Mouse (Mus musculus) myocyte (in vitro differentiated cells): ENCODE measurements around the gene Gramd1b. TPM values are rescaled to one million over a fixed set of nuclear protein-coding genes. Genes with fewer than 3 reads are reported as not detected.

Source experiments
- H3K27me3 ChIP-seq: one replicate; pipeline ENCODE4 v1.6.1; 2011; ENCODE audit not compliant: control insufficient read depth, insufficient read depth, insufficient read length
- H3K36me3 ChIP-seq: one replicate; pipeline ENCODE4 v1.6.1; 2011; ENCODE audit not compliant: control insufficient read depth, insufficient read depth
- H3K4me2 ChIP-seq: one replicate; pipeline ENCODE4 v1.6.1; 2011; ENCODE audit warnings: low read depth, control low read depth
- H3K4me3 ChIP-seq: one replicate; pipeline ENCODE4 v1.5.1; 2011; ENCODE audit warnings: mild to moderate bottlenecking, control low read depth, moderate library complexity
- H3K79me2 ChIP-seq: one replicate; pipeline ENCODE4 v1.6.1; 2011; ENCODE audit not compliant: control insufficient read depth, insufficient read depth
- H3ac ChIP-seq: one replicate; pipeline ENCODE4 v1.6.1; 2011; ENCODE audit not compliant: control insufficient read depth, insufficient read length
- CEBPB ChIP-seq: IDR thresholded peaks from 2 replicates; pipeline ENCODE4 v1.6.1; 2011; ENCODE audit warnings: mild to moderate bottlenecking, moderate library complexity; ENCODE audit not compliant: poor library complexity, insufficient read depth, severe bottlenecking
- E2F4 ChIP-seq: IDR thresholded peaks from one replicate; pipeline ENCODE4 v1.6.1; 2011; ENCODE audit warnings: mild to moderate bottlenecking, control low read depth, moderate library complexity; ENCODE audit not compliant: insufficient read depth
- MAX ChIP-seq: IDR thresholded peaks from one replicate; pipeline ENCODE4 v1.6.1; 2011; ENCODE audit warnings: low read depth, mild to moderate bottlenecking, control low read depth
- MYOD1 ChIP-seq, 3 experiments: IDR thresholded peaks; one replicate each; pipeline ENCODE4 v1.6.1; 2011; ENCODE audit warnings: control low read depth in 2 of 3, low read depth in 2 of 3, mild to moderate bottlenecking in 2 of 3, moderate library complexity in 1 of 3; ENCODE audit not compliant: insufficient read length in 2 of 3, control insufficient read depth in 1 of 3
- MYOG ChIP-seq, 3 experiments: IDR thresholded peaks; one replicate each; pipeline ENCODE4 v1.6.1; 2011; ENCODE audit warnings: control low read depth in 2 of 3, low read depth in 2 of 3, mild to moderate bottlenecking in 2 of 3; ENCODE audit not compliant: insufficient read length in 2 of 3, control insufficient read depth in 1 of 3, insufficient read depth in 1 of 3
- POLR2A ChIP-seq: IDR thresholded peaks from one replicate; pipeline ENCODE4 v1.6.1; 2011; ENCODE audit warnings: low read depth, mild to moderate bottlenecking, control low read depth, moderate library complexity; ENCODE audit not compliant: insufficient read length
- POLR2AphosphoS2 ChIP-seq: IDR thresholded peaks from one replicate; pipeline ENCODE4 v1.6.1; 2011; ENCODE audit warnings: low read depth, control low read depth; ENCODE audit not compliant: insufficient read length
- REST ChIP-seq: IDR thresholded peaks from one replicate; pipeline ENCODE4 v1.6.1; 2011; ENCODE audit warnings: mild to moderate bottlenecking, control low read depth, moderate library complexity; ENCODE audit not compliant: insufficient read depth, insufficient read length
- SRF ChIP-seq: IDR thresholded peaks from one replicate; pipeline ENCODE4 v1.6.1; 2011; ENCODE audit warnings: low read depth; ENCODE audit not compliant: control insufficient read depth, insufficient read length
- TCF12 ChIP-seq: IDR thresholded peaks from one replicate; pipeline ENCODE4 v1.6.1; 2011; ENCODE audit warnings: mild to moderate bottlenecking, control low read depth; ENCODE audit not compliant: poor library complexity, insufficient read depth, severe bottlenecking
- TCF3 ChIP-seq: IDR thresholded peaks from one replicate; pipeline ENCODE4 v1.6.1; 2011; ENCODE audit warnings: low read depth, control low read depth; ENCODE audit not compliant: insufficient read length
- USF1 ChIP-seq: IDR thresholded peaks from one replicate; pipeline ENCODE4 v1.6.1; 2011; ENCODE audit warnings: low read depth, mild to moderate bottlenecking, control low read depth, moderate library complexity
- polyA plus RNA-seq: library from polyadenylated mRNA; unstranded; fragments of >200 nt; fragmentation: generic; extraction: Trizol; gene quantifications from one replicate; pipeline ENCODE4 v1.2.1, GENCODE M21; 2012; ENCODE audit warnings: missing spikeins

Gene Gramd1b
- polyA plus RNA-seq, 1 experiment, result 33.9 TPM

DNA sequence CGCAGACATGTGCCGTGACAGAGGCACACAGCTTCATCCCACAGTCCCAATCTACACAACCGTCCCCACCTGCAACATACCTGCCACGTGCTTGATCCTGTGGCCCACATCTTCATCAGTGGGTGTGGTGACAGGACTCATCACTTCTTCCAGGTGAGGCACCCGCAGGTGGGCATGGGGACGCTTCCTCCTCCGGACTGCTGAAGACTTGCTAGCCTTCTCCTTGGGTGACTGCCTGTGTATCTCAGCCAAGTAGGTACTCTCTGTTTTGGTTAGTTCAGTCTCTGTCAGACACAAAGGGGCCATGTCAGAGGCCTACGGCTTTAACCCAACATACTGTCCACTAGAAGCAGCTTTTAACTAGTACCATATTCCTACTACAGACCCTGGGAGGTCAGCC, 226.9 kb downstream of the Gramd1b start:
- H3K36me3 ChIP-seq, result peaks cover 68% of the 10 kb centered on the region
- peak; percentile 66 for TF ChIP-seq POLR2AphosphoS2
- TF ChIP-seq REST, result no peak
- TF ChIP-seq MYOD1 (IDR thresholded peaks at IDR 0.05; ENCODE audit: control insufficient read depth in 1 of 3, insufficient read length in 2 of 3, low read depth in 2 of 3), result no peak
- TF ChIP-seq TCF3, result no peak
- no peak for TF ChIP-seq SRF

DNA sequence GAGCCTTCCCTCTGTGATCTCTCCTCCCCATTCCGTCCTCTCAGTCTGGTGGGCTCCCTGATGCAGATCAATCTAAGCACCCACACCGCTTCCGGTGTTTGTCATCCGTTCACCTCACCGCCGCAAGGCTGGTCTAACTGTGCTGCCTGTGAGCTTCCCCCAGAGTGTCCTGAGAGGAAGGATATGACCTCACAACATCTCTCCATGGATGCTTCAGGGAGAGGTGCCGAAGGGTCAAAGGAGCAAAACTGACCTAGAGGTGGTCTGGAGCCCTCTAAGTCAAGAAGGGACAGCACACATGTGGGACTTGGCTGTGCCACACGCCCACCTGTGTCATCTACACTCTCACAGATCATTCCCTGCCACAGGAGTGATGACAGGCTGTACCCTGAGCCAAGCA, 228.8 kb downstream of the Gramd1b start:
- TF ChIP-seq TCF12 (no peak), POLR2AphosphoS2 (no peak)
- Histone ChIP-seq H3K36me3 (peaks cover 73% of the 10 kb centered on the region), H3K27me3 (no peaks in the 10 kb centered on the region), H3ac (no peak overlapping the region), H3K4me2 (no peak overlapping the region), H3K4me3 (no peak overlapping the region), H3K79me2 (no peaks in the 10 kb centered on the region)

More for the DNA sequence above, 226.9 kb downstream of the Gramd1b start:
- Histone ChIP-seq H3K4me2 (no peak overlapping the region), H3K27me3 (no peaks in the 10 kb centered on the region), H3K4me3 (no peak overlapping the region), H3K79me2 (no peaks in the 10 kb centered on the region), H3ac (no peak overlapping the region)

DNA sequence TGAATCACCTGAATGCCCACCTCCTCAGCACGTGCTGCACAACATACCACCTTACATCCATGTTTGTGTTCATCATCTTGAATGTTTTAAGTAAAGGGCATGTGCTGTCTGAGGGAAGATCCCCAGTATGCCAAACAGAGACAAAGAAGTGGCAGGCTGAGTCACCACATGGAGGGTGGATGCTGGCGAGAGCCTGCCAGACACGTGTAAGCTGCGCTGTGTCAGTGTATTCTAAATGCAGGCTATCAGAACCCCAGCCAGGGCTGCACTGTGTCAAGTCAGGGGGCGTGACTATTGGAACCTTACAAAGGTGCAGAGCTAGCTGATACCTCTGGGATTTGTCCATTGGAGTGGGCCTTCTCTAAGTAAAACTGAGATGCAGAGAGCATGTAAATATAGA, 229.7 kb downstream of the Gramd1b start:
- Histone ChIP-seq H3K4me2 (no peak overlapping the region), H3K79me2 (no peaks in the 10 kb centered on the region), H3ac (no peak overlapping the region), H3K4me3 (no peak overlapping the region), H3K27me3 (no peaks in the 10 kb centered on the region), H3K36me3 (peaks cover 67% of the 10 kb centered on the region)
- TF ChIP-seq MYOD1 (IDR thresholded peaks at IDR 0.05; ENCODE audit: control insufficient read depth in 1 of 3, insufficient read length in 2 of 3, low read depth in 2 of 3), result no peak
- TF ChIP-seq USF1, result no peak
- TF ChIP-seq CEBPB, result no peak
- TF ChIP-seq POLR2A, result no peak
- TF ChIP-seq MAX, result no peak
- TF ChIP-seq POLR2AphosphoS2, result peak; percentile 8

DNA sequence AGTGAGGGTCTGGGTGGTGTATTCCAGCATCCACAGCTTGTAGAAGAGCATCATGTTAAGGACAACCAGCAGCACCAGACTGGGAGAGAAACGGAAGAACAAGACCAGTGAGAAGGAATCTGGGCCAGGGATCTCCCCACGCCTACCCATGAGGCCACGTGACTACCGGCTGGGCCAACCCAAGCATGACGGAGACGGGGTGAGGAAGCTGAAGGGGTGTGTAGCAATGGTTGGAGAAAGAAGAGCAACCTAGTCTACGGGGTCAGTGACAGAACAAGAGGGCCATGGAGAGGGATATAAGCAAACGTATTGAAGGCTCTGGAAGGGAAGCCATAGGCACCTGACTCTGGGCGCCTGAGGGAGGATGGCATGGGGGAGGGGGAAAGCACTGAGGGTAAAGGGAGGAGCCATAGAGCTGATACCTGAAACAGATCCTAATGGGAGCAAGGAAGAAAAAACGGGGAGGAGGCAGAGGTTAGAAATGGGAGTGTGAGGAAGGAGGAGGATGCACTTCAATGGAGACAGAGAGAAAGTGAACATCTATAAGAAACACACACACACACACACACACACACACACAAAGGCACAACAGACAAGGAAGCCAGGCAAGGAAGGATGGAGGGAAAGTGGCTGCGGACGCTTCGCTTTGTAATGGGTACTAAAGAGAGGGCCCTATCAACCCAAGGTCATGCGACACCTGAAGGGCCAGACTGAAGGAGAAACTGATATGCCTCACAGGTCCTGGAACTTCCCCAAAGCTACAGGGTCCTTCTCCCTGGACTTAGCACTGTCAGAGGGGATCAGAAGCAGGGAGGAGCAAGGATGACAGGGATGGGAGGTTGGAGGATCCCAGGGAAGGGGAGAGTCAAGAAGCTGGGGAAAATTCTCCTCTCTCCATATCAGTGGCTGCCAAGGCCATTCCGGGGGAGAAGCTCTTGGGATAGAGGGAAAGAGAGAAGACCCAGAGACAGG, 230.9 kb downstream of the Gramd1b start:
- Histone ChIP-seq H3K4me3 (no peak overlapping the region), H3K79me2 (no peaks in the 10 kb centered on the region), H3ac (no peak overlapping the region), H3K27me3 (no peaks in the 10 kb centered on the region), H3K4me2 (no peak overlapping the region), H3K36me3 (peaks cover 68% of the 10 kb centered on the region)
- TF ChIP-seq E2F4 (no peak), TCF3 (no peak), POLR2A (peak; percentile 9), REST (no peak), MAX (no peak), MYOG (IDR thresholded peaks at IDR 0.05; ENCODE audit: control insufficient read depth in 1 of 3, insufficient read depth in 1 of 3, insufficient read length in 2 of 3, low read depth in 2 of 3) (no peak), POLR2AphosphoS2 (peak; percentile 13), CEBPB (no peak), USF1 (no peak)

DNA sequence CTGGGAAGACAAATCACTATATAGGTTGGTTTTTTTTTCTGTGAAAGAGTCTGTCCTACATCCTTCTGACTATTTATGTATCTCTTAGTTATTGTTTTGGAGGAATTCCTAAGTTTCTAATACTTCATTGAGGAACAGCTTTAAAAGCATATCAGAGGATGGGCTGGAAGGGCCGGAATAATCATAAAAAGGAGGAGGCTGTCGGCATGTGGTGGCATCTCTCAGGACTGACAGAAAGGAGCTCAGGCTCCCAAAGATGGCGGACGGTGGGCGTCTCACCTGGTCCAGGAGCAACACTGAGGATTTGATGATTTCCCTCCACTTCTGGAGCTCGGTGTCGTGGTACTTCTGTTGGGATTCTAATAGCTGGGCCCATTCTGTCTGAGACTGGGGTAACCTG, 231.9 kb downstream of the Gramd1b start:
- peaks cover 68% of the 10 kb centered on the region for H3K36me3 ChIP-seq
- no peaks in the 10 kb centered on the region for H3K79me2 ChIP-seq
- no peak overlapping the region for H3K4me2 ChIP-seq
- no peaks in the 10 kb centered on the region for H3K27me3 ChIP-seq
- no peak overlapping the region for H3ac ChIP-seq
- no peak overlapping the region for H3K4me3 ChIP-seq
- no peak for TF ChIP-seq CEBPB
- no peak for TF ChIP-seq TCF3
- no peak for TF ChIP-seq MYOD1 (IDR thresholded peaks at IDR 0.05; ENCODE audit: control insufficient read depth in 1 of 3, insufficient read length in 2 of 3, low read depth in 2 of 3)
- TF ChIP-seq POLR2A, result no peak
- TF ChIP-seq REST, result no peak
- no peak for TF ChIP-seq TCF12
- TF ChIP-seq MYOG (IDR thresholded peaks at IDR 0.05; ENCODE audit: control insufficient read depth in 1 of 3, insufficient read depth in 1 of 3, insufficient read length in 2 of 3, low read depth in 2 of 3), result no peak
- no peak for TF ChIP-seq MAX
- TF ChIP-seq POLR2AphosphoS2, result no peak
- TF ChIP-seq SRF, result no peak
- no peak for TF ChIP-seq USF1
- no peak for TF ChIP-seq E2F4
